Mouse (Mus musculus) retina, postnatal 7 days (tissue): ENCODE data around the gene Naa40.
A peak's percentile ranks its signal among the peaks of the same experiment; 100 is the strongest.

Source experiments
- DNase-seq: peaks from one replicate; pipeline ENCODE4 v3.0.0-alpha.2; 2012; ENCODE audit warnings: low read depth, low spot score

Gene Naa40

GRCm38 (mm10) chr19:7182273-7182949, 58.6 kb downstream of the Naa40 start:
- DNase-seq: peak; percentile 72

DNA sequence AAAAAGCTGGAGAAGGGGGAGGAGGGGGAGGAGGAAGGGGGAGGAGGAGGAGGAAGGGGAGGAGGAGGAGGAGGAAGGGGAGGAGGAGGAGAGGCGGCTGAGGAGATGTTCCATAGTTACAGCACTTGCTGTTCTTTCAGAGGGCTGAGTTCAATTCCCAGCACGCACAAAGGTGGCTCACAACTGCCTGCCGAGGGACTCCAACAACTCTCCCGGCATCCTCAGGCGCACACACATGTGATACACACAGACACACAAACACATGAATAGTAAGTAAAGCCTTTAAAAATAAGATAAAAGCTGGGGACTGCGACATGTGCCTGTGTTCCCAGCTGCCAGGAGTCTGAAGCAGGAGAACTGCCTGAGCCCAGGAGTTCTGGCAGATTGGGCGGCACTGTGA, 59.5 kb downstream of the Naa40 start:
- no peak for DNase-seq

DNA sequence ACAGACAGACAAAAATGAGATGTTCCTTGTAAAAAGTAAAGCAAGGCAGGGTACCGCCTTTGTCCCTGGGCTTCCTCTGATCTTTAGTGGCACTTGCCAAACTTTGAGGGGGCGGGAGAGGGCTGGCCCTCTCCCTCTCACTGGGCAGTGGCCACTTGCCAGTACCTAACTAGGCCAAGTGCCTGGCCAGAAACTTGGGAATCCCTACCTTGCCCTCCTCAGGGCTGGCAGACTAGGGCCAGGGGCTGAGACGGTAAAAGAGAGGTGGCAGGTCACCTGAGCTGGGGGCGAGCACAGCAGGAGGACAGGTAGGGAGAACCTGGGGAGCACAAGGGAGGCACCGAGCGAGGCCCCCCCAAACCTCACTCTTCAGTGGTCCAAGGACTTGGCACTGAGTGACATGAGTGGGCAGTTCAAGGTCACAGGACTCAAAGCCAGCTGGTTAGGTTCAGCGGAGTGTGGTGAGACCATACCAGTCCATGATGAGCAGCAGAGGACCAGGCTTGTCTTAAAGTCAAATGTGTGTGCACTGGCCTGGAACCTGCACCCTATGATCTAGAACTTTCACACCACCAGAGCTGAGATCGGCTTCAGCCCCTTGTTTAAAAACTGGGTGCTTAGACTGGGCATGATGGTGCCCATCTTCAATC, 60.1 kb downstream of the Naa40 start:
- no peak for DNase-seq

- no peak for DNase-seq
These were observed 62.0 kb downstream of the Naa40 start for GRCm38 (mm10) chr19:7178841-7179452.

DNA sequence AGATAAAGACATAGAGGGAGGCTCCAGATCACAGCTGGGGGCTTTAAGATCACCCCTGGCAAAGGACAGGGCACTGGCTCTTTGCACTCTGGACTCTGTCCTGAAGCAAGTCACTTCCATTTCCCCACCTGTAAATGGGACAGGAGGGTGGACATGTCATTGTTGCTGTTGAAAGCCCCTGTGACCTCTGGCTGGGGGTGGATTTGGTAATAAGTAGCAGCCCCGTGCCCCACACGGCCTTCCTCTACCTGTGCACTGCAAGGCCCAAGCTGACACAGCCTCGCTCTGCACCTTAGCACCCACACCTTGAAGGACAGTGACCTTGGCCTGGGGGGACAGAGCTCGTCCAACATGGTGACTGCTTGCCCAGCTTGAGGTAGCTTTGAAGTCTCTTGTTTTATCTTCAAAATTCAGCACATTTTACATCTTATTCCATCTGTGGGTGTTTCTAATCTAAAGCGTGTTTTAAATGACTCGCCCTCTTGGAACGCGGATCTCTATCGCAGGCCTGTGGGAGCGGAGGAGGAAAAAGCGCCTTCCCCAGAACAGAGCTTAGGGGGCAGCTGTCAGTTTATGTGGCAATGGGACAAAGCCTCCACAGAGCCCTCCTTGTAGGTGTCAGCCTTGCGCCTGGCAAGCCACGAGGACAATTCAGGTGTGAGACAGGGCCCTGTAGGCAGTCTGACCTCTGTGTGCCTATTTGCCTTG, 63.0 kb downstream of the Naa40 start:
- no peak for DNase-seq

- DNase-seq: no peak
These were observed 64.8 kb downstream of the Naa40 start for GRCm38 (mm10) chr19:7176041-7176696.
